Mouse (Mus musculus) kidney, postnatal 36 days (tissue): ENCODE data around the gene Tent5b.

Source experiments
- DNase-seq, 2 experiments: peaks; one replicate each; pipeline ENCODE4 v3.0.0; 2021 to 2022; ENCODE audit warnings: mixed read lengths in 2 of 2

Tent5b gene

DNA sequence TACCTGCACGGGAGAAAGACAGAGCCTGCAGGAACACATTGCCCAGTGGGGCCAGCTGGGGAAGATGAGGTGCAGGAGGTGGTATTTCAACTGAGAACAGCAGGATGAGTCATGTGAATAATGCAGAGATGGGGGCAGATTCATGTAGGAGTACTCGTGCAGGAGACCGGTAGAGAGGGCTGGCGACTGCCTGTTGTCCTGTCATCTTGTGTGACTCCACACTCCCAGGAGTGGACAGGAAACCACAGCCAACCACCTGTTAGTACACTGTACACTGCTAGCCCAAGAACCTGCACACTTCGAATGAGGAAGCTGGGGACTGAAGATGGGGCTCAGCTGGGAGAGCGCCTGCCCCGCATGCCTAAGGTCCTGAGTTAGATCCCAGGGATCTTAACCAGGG is 21.6 kb downstream of the Tent5b start:
- DNase-seq: no peak

DNA sequence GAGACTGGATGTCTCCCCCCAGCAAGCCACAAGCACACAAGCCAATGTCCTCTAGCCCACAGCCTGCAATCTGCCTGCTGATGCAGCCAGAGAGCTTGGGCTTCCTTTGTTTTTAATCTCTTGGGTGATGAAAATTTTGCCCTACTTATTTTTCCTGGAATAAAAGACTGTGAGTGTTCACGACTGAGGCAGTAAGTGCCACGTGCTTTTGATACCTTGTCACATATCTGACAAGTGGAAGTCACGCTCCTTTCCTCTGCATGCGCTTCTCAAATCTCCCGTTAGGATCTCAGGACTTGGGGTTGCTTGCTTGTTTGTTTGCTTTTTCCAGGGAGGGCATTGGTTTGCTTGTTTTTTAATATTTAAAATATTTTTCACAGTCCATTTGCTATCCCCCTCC is 24.4 kb downstream of the Tent5b start:
- no peak for DNase-seq

DNA sequence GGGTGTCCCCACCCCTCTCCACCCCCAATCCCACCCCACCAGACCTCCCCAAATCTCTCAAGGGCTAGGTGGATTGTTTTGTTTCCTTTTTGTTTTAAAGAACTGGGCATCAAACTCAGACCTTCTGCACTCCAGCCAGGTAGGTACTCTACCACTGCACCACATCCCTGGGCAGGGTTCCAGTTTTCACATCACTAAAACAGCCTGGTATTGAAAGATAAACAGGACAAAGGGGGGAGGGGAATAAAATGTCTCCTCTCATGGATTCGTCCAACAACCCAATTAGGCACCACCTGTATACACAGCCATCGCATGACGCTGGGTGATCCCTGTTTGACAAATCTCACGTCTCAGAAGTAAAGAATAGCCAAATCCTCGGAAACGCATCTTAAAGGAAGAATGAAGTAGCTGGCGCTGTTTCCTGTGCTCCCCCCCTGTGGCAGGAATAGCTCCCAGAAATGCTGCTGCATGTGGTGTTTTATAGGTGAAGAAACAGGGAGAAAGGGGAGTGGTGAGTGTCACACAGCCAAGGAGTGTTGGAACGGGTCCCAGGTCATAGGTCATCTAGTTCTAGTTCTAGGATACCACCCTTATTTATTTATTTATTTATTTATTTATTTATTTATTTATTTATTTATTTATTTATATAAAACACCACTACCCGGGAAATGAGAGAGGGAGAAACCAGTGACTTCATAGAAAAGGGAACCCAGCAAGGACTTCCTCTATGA is 25.0 kb downstream of the Tent5b start:
- DNase-seq: no peak

DNA sequence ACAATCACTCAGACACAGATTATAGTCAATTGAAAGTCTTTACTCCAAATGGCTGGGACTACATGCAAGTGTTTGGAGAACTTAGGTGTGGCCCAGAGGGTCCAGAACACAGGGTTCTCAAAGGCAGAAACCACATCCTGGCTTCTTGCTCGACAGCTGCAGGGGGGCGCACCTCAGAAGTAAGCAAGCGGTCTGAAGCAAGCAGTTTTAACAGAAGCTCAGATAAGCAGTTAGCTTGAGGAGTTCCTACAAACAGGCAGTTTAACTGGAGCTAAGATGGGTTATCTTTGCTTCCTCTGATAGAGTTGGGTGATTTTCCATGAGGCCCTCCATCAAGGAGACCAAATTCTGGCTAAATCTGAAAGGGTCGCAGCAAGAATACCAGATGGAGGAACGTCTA is 26.6 kb downstream of the Tent5b start:
- DNase-seq: no peak

DNA sequence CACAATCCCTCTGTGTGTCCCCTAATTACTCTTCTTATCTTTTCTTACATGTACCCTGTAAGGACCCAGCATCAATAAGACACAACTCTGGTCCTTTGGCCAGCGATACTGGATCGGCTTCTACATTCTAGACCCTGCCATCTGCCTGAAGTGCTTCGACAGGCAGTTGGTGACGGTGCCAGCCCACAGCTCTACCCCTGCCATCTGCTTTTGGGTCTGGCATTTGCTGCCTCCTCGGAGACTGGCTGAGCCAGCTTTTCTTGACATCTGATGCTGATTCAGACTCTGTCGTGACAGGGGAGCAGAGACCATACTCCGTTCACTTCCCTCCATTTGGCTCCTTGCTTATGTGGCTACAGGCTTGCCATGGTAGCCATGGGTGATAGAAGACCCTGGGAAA is 29.1 kb downstream of the Tent5b start:
- DNase-seq: no peak

- DNase-seq: no peak
Observed at GRCm38 (mm10) chr4:133511050-133511449, 31.1 kb downstream of the Tent5b start.

- peak; percentile 47 to 50 for DNase-seq
Observed at GRCm38 (mm10) chr4:133512511-133512910, 32.6 kb downstream of the Tent5b start.

DNA sequence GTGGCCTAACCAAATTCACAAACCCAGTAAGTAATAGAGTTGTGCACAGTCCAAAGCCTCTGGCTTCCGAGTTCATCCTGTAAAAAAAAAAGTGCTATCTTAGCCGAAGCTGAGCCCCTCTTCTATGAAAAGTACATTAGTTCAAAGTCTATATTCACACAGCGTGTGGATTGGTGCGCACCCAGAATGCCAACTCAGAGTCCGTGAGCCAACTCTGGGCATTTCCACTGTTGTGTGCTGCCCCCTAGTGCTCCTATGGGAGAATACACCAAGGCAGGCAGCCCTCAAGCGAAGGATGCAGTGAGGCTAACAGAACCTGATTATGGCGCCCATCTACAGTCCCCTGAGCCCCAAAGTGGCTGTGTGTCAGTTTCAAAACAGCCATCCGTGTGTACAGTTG is 33.0 kb downstream of the Tent5b start:
- peak; percentile 84 to 87 for DNase-seq

- peak; percentile 82 to 91 for DNase-seq
Observed at GRCm38 (mm10) chr4:133518601-133519368, 38.9 kb downstream of the Tent5b start, which contains the start of gene Kdf1. TSS of gene Kdf1 (plus strand) at chr4:133518963.

DNA sequence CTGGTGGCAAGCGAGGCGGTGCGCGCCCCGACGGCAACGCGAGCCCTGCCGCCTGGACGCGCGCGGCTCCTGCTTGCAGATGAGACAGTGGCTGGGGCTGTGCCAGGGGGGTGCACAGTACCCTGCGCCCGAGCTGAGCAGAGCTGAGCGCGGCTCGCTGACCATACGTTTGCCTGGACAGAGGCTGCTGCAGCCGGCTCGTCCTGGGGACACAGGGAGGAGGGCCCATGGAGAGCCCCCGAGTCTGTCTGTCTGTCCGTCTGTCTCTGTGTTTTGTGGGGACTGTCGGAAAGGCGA is 39.4 kb downstream of the Tent5b start:
- DNase-seq: peak; percentile 16 to 57

- no peak for DNase-seq
Observed at GRCm38 (mm10) chr4:133521502-133521901, 41.6 kb downstream of the Tent5b start.

GRCm38 (mm10) chr4:133527788-133528187 is 47.9 kb downstream of the Tent5b start:
- DNase-seq: no peak

- DNase-seq: peak in 1 of 2 experiments; percentile 45
Observed at GRCm38 (mm10) chr4:133532777-133533176, 52.8 kb downstream of the Tent5b start.

DNA sequence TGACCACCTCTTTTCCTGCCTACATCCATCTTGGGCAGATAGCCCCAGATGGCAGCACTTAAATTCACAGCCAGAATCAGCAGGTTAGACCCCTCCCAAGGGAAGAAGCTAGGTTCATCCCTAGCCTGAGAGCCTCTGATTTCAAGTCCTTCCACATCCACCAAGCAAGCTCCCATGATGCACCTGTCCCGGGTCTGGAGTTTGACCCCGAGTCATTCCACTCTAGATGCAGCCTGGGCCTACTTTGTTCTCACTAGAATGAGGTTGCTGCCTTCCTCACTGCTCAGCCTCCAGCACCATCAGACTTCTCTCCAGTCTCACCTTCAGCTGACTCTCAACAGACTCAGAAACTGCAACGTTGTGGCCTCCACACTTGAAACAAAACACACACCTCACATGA is 56.1 kb downstream of the Tent5b start:
- DNase-seq: peak; percentile 55 to 69

GRCm38 (mm10) chr4:133536652-133537051 is 56.7 kb downstream of the Tent5b start:
- no peak for DNase-seq
